Comparison of ENCODE assay signal across 8 mouse cellular contexts in genomic region chr10:128913219-128913618, GRCm38 (mm10). TPM values are rescaled to one million over a fixed set of nuclear protein-coding genes. Genes with fewer than 3 reads are reported as not detected.
DNase-seq lines count a peak whose midpoint lies in the region; ATAC-seq lines count a peak whose summit lies in the region.

No protein-coding gene starts in this region.

- H3K4me2 ChIP-seq in hindbrain, embryonic 12.5 days (replicated peaks): no peak overlapping the region

- 6% methylated on average over 5 of the region's 5 CpGs for WGBS in hindbrain, embryonic 10.5 days
- 7% methylated on average over 5 of the region's 5 CpGs for WGBS in hindbrain, embryonic 12.5 days
- 12% methylated on average over 5 of the region's 5 CpGs for WGBS in limb, embryonic 10.5 days

- no peak overlapping the region for H3K27ac ChIP-seq in hindbrain, embryonic 10.5 days
- no peak overlapping the region for H3K27ac ChIP-seq in hindbrain, embryonic 12.5 days
- peak overlapping the region; percentile 61; the same call in 1 of the 2 replicates for H3K27ac ChIP-seq in limb, embryonic 10.5 days

- peak; percentile 92 for DNase-seq in hindbrain, embryonic 10.5 days (ENCODE audit: low spot score)
- DNase-seq in cerebellum, postnatal 36 days: peak; percentile 94 to 99
- DNase-seq in gastrocnemius, adult 18-20 months (ENCODE audit: low spot score): peak; percentile 85
- peak; percentile 93 for DNase-seq in kidney, adult 18-20 months
- peak; percentile 94 for DNase-seq in limb, embryonic 10.5 days (ENCODE audit: low spot score)
- peak; percentile 63 to 72 for DNase-seq in spleen, postnatal 36 days (ENCODE audit: low spot score in 2 of 2)

- peaks cover 58% of the 10 kb centered on the region for H3K36me3 ChIP-seq in hindbrain, embryonic 10.5 days
- peaks cover 29% of the 10 kb centered on the region for H3K36me3 ChIP-seq in hindbrain, embryonic 12.5 days
- H3K36me3 ChIP-seq in limb, embryonic 10.5 days: peaks cover 71% of the 10 kb centered on the region

- H3K4me1 ChIP-seq in hindbrain, embryonic 10.5 days (replicated peaks): peaks cover 54% of the 10 kb centered on the region
- peaks cover 13% of the 10 kb centered on the region; the same call in 1 of the 2 replicates for H3K4me1 ChIP-seq in hindbrain, embryonic 12.5 days
- H3K4me1 ChIP-seq in limb, embryonic 10.5 days: peaks cover 46% of the 10 kb centered on the region

- H3K9me3 ChIP-seq in hindbrain, embryonic 10.5 days: no peaks in the 10 kb centered on the region
- H3K9me3 ChIP-seq in hindbrain, embryonic 12.5 days (replicated peaks): no peaks in the 10 kb centered on the region
- no peaks in the 10 kb centered on the region for H3K9me3 ChIP-seq in limb, embryonic 10.5 days (replicated peaks)

- ATAC-seq in hindbrain, embryonic 12.5 days (ENCODE audit: low FRiP score): no peak; the same call in 1 of the 2 replicates
- peak; percentile 33; the same call in 1 of the 2 replicates for ATAC-seq in monocyte, adult 5-6 weeks (replicated peaks; ENCODE audit: insufficient number of reproducible peaks, low FRiP score, low TSS enrichment, poor library complexity, severe bottlenecking)

- no peak overlapping the region for H3K4me3 ChIP-seq in hindbrain, embryonic 10.5 days
- H3K4me3 ChIP-seq in hindbrain, embryonic 12.5 days: no peak overlapping the region
- no peak overlapping the region for H3K4me3 ChIP-seq in limb, embryonic 10.5 days

- no peak overlapping the region for H3K9ac ChIP-seq in hindbrain, embryonic 12.5 days

- peaks cover 20% of the 10 kb centered on the region; the same call in 1 of the 2 replicates for H3K27me3 ChIP-seq in hindbrain, embryonic 10.5 days (ENCODE audit: insufficient read depth, poor library complexity, severe bottlenecking)
- 0 out of 2 replicates have a peak, but pooled peaks cover 3% of the 10 kb centered on the region for H3K27me3 ChIP-seq in hindbrain, embryonic 12.5 days
- no peaks in the 10 kb centered on the region for H3K27me3 ChIP-seq in limb, embryonic 10.5 days (ENCODE audit: low read depth, poor library complexity, severe bottlenecking)

RNA-seq across cellular contexts. Expression of gene Rdh5, which starts 9.5 kb away (rescaled TPM):
- 15.8 and 18.7 TPM in 2 replicates for polyA plus RNA-seq in hindbrain, embryonic 10.5 days (2016; fragmentation: Nextera tagmentation; extraction: Ambion mirVana)
- polyA plus RNA-seq in hindbrain, embryonic 12.5 days (2016; fragmentation: Nextera tagmentation; extraction: Ambion mirVana): 11.3 and 15.7 TPM in 2 replicates
- total RNA-seq in gastrocnemius, adult 18-20 months (2021): 1 to 10 TPM; 3.1 to 3.9 TPM
- polyA plus RNA-seq in limb, embryonic 10.5 days (2016; fragmentation: Nextera tagmentation; extraction: Ambion mirVana): 9.2 and 10.2 TPM in 2 replicates
- total RNA-seq in monocyte, adult 5-6 weeks (2017): 1.5 to 7.6 TPM in 2 of 3 replicates, not detected in the other

RNA-seq across cellular contexts. Expression of gene Bloc1s1, which starts 10.6 kb away (rescaled TPM):
- polyA plus RNA-seq in hindbrain, embryonic 10.5 days (2016; fragmentation: Nextera tagmentation; extraction: Ambion mirVana): 229 and 285 TPM in 2 replicates
- 210 and 235 TPM in 2 replicates for polyA plus RNA-seq in hindbrain, embryonic 12.5 days (2016; fragmentation: Nextera tagmentation; extraction: Ambion mirVana)
- 100 to 1,000 TPM; 153 to 154 TPM for total RNA-seq in gastrocnemius, adult 18-20 months (2021)
- polyA plus RNA-seq in limb, embryonic 10.5 days (2016; fragmentation: Nextera tagmentation; extraction: Ambion mirVana): 168 and 182 TPM in 2 replicates
- 110 to 127 TPM (median 111 TPM) in 3 replicates for total RNA-seq in monocyte, adult 5-6 weeks (2017)

RNA-seq across cellular contexts. Expression of gene Cd63, which starts 12.4 kb away (rescaled TPM):
- 240 and 253 TPM in 2 replicates for polyA plus RNA-seq in hindbrain, embryonic 10.5 days (2016; fragmentation: Nextera tagmentation; extraction: Ambion mirVana)
- 258 and 273 TPM in 2 replicates for polyA plus RNA-seq in hindbrain, embryonic 12.5 days (2016; fragmentation: Nextera tagmentation; extraction: Ambion mirVana)
- 100 to 1,000 TPM; 101 to 160 TPM for total RNA-seq in gastrocnemius, adult 18-20 months (2021)
- polyA plus RNA-seq in limb, embryonic 10.5 days (2016; fragmentation: Nextera tagmentation; extraction: Ambion mirVana): 430 and 439 TPM in 2 replicates
- total RNA-seq in monocyte, adult 5-6 weeks (2017): 12.1 to 26.5 TPM (median 22.9 TPM) in 3 replicates

RNA-seq across cellular contexts. Expression of gene Itga7, which starts 20.4 kb away (rescaled TPM):
- polyA plus RNA-seq in hindbrain, embryonic 10.5 days (2016; fragmentation: Nextera tagmentation; extraction: Ambion mirVana): 3.7 and 4.0 TPM in 2 replicates
- polyA plus RNA-seq in hindbrain, embryonic 12.5 days (2016; fragmentation: Nextera tagmentation; extraction: Ambion mirVana): 3.6 and 4.4 TPM in 2 replicates
- total RNA-seq in gastrocnemius, adult 18-20 months (2021): 10 to 100 TPM; 40.4 to 60.8 TPM
- 0.15 and 0.24 TPM in 2 replicates for polyA plus RNA-seq in limb, embryonic 10.5 days (2016; fragmentation: Nextera tagmentation; extraction: Ambion mirVana)
- total RNA-seq in monocyte, adult 5-6 weeks (2017): 0.19 to 0.53 TPM in 2 of 3 replicates, not detected in the other

RNA-seq across cellular contexts. Expression of gene Gdf11, which starts 21.7 kb away (rescaled TPM):
- 8.9 and 11.1 TPM in 2 replicates for polyA plus RNA-seq in hindbrain, embryonic 10.5 days (2016; fragmentation: Nextera tagmentation; extraction: Ambion mirVana)
- polyA plus RNA-seq in hindbrain, embryonic 12.5 days (2016; fragmentation: Nextera tagmentation; extraction: Ambion mirVana): 10.7 and 11.5 TPM in 2 replicates
- 1 to 10 TPM; 2.8 to 8.0 TPM for total RNA-seq in gastrocnemius, adult 18-20 months (2021)
- polyA plus RNA-seq in limb, embryonic 10.5 days (2016; fragmentation: Nextera tagmentation; extraction: Ambion mirVana): 16.2 TPM in 2 replicates
- total RNA-seq in monocyte, adult 5-6 weeks (2017): 0.57 to 3.8 TPM (median 1.8 TPM) in 3 replicates
